Mouse (Mus musculus) liver, adult 2 months (tissue): Measurements from ENCODE around the gene Cd34.

Experiments
- CTCF ChIP-seq: fragments of 200-500 bp; IDR thresholded peaks from 2 replicates; pipeline ENCODE4 v1.5.1; 2011; ENCODE audit warnings: low read depth, low read length, control low read depth
- POLR2A ChIP-seq: fragments of 200-500 bp; IDR thresholded peaks from 2 replicates; pipeline ENCODE4 v1.6.1; 2011; ENCODE audit warnings: low read length, control low read depth; ENCODE audit not compliant: insufficient read depth; ENCODE audit errors: extremely low read depth

DNA sequence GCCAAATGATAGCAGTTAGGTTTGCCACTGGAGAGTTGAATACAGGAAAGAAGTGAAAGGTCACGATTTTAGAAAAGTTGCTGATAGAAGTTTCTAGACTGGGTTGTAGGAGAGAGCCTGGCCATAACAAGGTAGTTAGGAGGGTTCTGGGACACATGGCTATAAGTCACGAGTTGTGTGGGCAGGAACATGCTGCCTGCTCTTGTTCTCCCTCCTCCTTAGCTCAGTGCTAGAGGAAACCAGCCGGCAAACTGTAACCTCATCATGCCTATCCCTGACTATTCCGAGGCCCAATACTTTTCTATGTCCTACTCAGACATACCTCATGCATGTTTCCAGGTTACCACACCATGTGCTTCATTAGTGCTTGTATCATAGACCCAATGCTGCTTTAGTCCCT lies 64.7 kb downstream of the Cd34 start:
- TF ChIP-seq CTCF (no peak), POLR2A (no peak)
